Mouse (Mus musculus): ENCODE results near the gene Scgb3a1. TPM values are rescaled to one million over a fixed set of nuclear protein-coding genes. Genes with fewer than 3 reads are reported as not detected.

Scgb3a1 gene
- not detected in 2 replicates for polyA plus RNA-seq (2016; fragmentation: Nextera tagmentation; extraction: Ambion mirVana)

DNA sequence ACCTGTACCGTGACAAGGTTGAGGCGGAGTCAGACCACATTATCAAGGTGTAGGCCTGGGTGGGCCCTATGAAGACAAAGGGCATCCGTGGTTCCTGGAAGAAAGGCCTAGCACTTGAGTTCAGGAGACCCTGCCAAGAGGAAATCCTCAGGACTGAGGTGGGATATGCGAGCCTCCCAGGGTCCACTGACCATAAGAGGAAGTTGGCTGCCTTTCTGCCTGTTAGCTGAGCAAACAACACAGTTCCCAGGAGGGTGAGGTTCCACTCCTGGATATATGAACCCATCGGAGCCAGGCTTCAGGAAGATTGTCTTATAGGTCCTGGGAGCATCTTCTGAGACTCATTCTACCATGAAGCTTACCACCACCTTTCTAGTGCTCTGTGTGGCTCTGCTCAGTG, at the start of gene Scgb3a1:
Scgb3a1 (plus strand) TSS at position 301 of the 400 bp plus-strand sequence.
- Histone ChIP-seq H3K36me3 (peaks cover 5% of the 10 kb centered on the region), H3K9ac (no peak within 1 kb of the TSS), H3K27ac (no peak within 1 kb of the TSS), H3K4me3 (no peak within 1 kb of the TSS), H3K4me1 (peaks cover 30% of the 10 kb centered on the region), H3K9me3 (replicated peaks) (no peaks in the 10 kb centered on the region), H3K27me3 (replicated peaks) (peaks cover 5% of the 10 kb centered on the region; the same call in 1 of the 2 replicates), H3K4me2 (no peak within 1 kb of the TSS)
- ATAC-seq = no peak
- 48% methylated on average over 5 of the region's 5 CpGs for WGBS (ENCODE audit: insufficient replicate concordance)

DNA sequence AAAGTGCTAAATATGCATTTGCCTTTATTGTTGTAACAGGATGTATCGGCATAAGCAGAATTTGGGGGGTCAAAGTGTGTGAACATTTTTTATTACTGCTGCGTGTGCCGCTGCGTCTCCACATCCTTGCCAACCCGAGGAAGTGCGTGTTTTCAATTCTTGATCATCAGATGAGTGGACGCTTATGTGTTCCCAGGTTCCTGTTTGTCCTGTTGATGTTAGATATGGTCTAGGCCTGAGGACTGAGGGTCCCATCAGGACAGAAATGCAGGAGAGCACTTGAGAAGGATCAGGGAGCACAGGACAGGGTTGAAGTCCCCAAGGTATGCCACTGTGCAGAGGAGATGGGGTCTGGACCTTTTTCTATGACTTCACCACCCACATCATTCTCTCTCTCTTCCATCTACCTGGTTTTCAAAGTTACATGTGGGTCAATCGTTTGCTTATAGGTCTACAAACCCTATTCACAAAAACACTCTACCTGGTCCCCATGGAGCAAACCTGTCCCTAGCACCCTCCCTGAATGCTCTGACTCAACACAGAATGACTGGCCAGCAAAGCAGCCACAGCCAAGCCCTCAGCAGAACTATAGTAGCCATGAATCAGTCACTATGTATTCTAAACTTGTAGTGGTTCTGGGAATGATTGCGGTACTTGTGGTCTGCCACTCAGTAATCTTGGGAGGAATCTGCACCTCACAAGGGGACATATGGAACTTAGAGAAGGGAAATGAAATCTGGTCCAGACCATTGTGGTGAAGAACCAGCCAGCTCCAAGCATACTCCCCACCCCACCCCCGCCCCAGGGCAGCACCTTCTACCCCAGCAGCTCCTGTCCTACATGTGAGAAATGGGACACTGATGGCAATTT, 47.3 kb upstream of the Scgb3a1 start:
- Histone ChIP-seq H3K4me3 (no peak overlapping the region), H3K36me3 (no peaks in the 10 kb centered on the region), H3K9me3 (replicated peaks) (no peaks in the 10 kb centered on the region), H3K9ac (no peak overlapping the region), H3K4me2 (no peak overlapping the region), H3K4me1 (peaks cover 5% of the 10 kb centered on the region), H3K27me3 (replicated peaks) (peaks cover 64% of the 10 kb centered on the region), H3K27ac (no peak overlapping the region)
- no peak for ATAC-seq
- 67% methylated on average over 10 of the region's 10 CpGs for WGBS (ENCODE audit: insufficient replicate concordance)

DNA sequence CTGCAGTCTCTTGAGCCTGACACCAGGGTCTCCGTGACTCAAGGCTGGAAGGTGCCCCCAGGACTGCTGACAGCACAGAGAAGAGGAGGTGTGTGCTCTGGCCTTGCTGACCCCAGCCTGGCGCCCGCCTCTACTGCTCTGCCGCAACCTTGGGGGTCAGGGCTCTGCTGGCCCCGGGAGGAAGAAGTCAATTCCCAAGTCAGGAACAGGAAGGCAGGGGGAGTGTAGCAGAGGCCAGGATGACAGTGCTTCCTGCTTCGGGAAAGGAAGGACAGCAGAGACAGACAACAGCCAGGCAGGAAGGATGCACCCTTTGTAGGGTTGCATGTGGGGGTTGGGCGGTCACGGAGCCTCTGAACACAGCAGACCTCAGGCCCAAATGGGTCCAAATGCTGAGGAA, 44.9 kb upstream of the Scgb3a1 start:
- Histone ChIP-seq H3K4me2 (no peak overlapping the region), H3K4me3 (no peak overlapping the region), H3K9ac (no peak overlapping the region), H3K4me1 (peaks cover 2% of the 10 kb centered on the region), H3K27me3 (replicated peaks) (peaks cover 59% of the 10 kb centered on the region), H3K36me3 (no peaks in the 10 kb centered on the region), H3K27ac (no peak overlapping the region), H3K9me3 (replicated peaks) (no peaks in the 10 kb centered on the region)
- 33% methylated on average over 8 of the region's 8 CpGs for WGBS (ENCODE audit: insufficient replicate concordance)
- no peak for ATAC-seq

DNA sequence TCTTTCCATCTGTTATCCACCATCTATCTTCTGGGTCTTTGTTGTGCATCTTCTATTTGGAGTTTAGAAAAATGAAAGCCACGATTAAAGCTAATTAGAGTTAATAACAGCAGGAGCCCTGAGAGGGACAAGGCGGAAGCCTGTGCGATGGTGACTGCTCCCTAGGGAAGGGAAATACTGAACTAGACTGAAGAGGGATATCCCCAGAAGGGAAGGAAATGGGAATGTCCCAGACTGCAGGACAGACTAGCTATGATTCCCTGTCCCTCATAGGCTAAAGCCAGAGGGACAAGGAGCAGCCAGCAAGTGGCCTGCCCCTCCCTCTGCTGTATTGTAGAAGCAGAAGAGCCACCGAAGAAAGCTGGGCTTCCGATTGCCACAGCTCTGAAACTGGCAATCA, 41.5 kb upstream of the Scgb3a1 start:
- 69% methylated on average over 5 of the region's 5 CpGs for WGBS (ENCODE audit: insufficient replicate concordance)
- peaks cover 25% of the 10 kb centered on the region for H3K27me3 ChIP-seq (replicated peaks)

DNA sequence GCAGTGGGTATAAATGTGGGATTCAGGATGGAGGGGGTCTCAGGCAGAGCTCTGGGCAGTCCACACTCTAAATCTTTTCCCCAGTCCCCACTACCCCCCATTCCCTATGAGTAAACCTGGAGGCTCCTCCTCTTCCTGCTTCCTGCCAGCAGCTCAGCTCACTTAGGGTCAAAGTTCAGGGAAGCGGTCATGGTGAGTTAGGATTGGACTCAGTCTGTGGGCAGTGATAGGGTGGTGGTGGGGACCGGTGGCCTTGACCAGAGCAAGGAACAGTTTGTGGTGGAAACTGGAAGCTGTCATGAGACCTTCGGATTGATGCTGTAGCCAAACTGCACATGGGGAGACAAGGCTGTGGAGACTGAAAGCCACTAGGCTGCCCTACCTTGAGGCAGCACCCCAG, 39.3 kb upstream of the Scgb3a1 start:
- Histone ChIP-seq H3K9me3 (replicated peaks) (no peaks in the 10 kb centered on the region), H3K9ac (no peak overlapping the region), H3K4me3 (no peak overlapping the region), H3K36me3 (no peaks in the 10 kb centered on the region), H3K4me2 (no peak overlapping the region), H3K27me3 (replicated peaks) (peaks cover 13% of the 10 kb centered on the region), H3K27ac (no peak overlapping the region), H3K4me1 (no peaks in the 10 kb centered on the region)
- 0 out of 2 replicates have a peak, but pooled peaks have one; percentile 40 for ATAC-seq
- WGBS (ENCODE audit: insufficient replicate concordance) = 51% methylated on average over 3 of the region's 3 CpGs

More for the DNA sequence above, 41.5 kb upstream of the Scgb3a1 start:
- Histone ChIP-seq H3K9ac (no peak overlapping the region), H3K36me3 (no peaks in the 10 kb centered on the region), H3K4me1 (no peaks in the 10 kb centered on the region), H3K27ac (no peak overlapping the region), H3K4me3 (no peak overlapping the region), H3K4me2 (no peak overlapping the region), H3K9me3 (replicated peaks) (no peaks in the 10 kb centered on the region)
- no peak for ATAC-seq

DNA sequence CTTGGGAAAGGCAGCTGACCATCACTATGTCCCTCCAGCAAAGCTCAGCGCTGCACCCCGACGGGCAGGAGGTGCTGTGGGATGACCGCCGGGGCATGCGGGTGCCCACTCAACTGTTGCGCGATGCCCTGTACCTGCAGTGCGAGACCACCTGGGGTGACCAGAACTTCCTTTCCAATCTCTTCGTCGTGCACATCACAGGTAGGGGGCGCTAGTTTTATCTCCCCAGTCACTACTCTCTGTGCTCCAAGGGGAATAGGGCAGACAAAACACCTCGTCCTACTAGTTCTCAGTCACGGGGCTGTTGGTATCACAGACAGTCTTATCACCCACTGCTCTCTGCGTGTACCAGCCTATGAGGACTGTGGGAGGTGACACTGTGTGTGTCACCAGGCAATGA, 37.5 kb upstream of the Scgb3a1 start:
- peaks cover 18% of the 10 kb centered on the region for H3K27me3 ChIP-seq (replicated peaks)
- H3K36me3 ChIP-seq = no peaks in the 10 kb centered on the region
- H3K27ac ChIP-seq = no peak overlapping the region
- 57% methylated on average over 15 of the region's 15 CpGs for WGBS (ENCODE audit: insufficient replicate concordance)
- no peaks in the 10 kb centered on the region for H3K9me3 ChIP-seq (replicated peaks)
- H3K9ac ChIP-seq = no peak overlapping the region
- H3K4me1 ChIP-seq = no peaks in the 10 kb centered on the region
- no peak overlapping the region for H3K4me3 ChIP-seq
- no peak overlapping the region for H3K4me2 ChIP-seq
- no peak for ATAC-seq

DNA sequence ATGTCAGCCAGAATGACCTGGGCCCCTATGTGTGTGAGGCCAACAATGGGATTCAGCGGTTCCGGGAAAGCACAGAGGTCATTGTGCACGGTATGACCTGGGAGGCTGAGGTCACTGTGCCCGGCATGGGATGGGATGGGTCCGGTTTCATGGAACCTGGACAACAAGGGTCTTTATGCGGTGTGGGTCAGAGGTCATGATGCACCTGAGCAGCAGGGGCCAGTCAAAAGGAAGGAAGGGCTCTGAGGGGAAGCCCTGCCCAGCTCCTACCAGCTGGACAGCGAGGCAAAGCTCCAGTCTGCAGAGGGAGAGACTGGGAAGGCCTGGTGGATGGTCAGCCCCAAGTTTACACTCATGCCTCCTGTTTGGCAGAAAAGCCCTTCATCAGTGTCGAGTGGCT, 36.7 kb upstream of the Scgb3a1 start:
- WGBS (ENCODE audit: insufficient replicate concordance) = 72% methylated on average over 8 of the region's 8 CpGs
- Histone ChIP-seq H3K27ac (no peak overlapping the region), H3K9me3 (replicated peaks) (no peaks in the 10 kb centered on the region), H3K4me1 (no peaks in the 10 kb centered on the region), H3K4me2 (no peak overlapping the region), H3K9ac (no peak overlapping the region), H3K36me3 (no peaks in the 10 kb centered on the region), H3K27me3 (replicated peaks) (peaks cover 12% of the 10 kb centered on the region), H3K4me3 (no peak overlapping the region)
- ATAC-seq = no peak

DNA sequence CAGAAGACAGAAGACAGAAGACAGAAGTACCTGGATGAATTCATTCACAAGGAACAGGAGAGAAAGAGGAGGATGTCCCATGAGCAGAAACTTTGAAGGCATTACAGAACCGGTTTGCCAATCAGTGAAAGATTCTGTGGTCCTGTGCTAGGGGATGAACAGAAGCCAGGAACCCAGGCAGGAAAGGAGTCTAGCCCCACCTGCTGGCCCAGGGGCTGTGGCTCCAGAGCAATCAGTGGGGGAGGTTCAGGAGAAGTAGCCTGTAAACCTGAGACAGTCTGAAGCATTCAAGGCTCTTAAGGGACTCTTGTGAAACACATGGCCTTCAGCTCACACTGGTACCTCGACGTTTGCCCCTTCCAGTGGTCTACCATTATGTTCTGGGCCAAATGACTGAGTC, 32.3 kb upstream of the Scgb3a1 start:
- Histone ChIP-seq H3K9ac (no peak overlapping the region), H3K4me3 (no peak overlapping the region), H3K4me2 (no peak overlapping the region), H3K36me3 (no peaks in the 10 kb centered on the region), H3K27ac (no peak overlapping the region), H3K4me1 (peaks cover 3% of the 10 kb centered on the region; the same call in 1 of the 2 replicates), H3K27me3 (replicated peaks) (peaks cover 44% of the 10 kb centered on the region), H3K9me3 (replicated peaks) (no peaks in the 10 kb centered on the region)
- 21% methylated on average over 3 of the region's 3 CpGs for WGBS (ENCODE audit: insufficient replicate concordance)
- no peak for ATAC-seq

DNA sequence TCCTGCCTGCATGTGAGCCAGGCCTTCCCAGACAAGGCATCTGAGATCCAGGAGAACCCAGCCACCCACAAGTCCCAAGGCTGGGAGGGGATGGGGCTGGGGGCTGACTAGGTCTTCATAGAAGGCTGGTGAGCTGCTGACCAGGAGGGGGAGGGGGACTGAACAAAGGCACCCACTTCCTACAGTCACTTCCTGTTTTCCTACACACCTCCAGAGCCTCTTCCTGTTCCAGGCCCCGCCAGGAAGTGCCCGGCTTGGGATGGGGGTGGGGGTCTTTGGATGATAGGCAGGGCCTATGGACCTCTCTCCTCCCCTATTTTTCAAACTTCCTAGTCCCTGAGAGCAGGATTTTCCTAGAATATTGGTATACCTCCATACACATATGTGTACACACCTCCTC, 31.2 kb upstream of the Scgb3a1 start:
- Histone ChIP-seq H3K4me2 (no peak overlapping the region), H3K4me1 (peaks cover 3% of the 10 kb centered on the region; the same call in 1 of the 2 replicates), H3K9me3 (replicated peaks) (no peaks in the 10 kb centered on the region), H3K9ac (no peak overlapping the region), H3K27me3 (replicated peaks) (peaks cover 55% of the 10 kb centered on the region), H3K36me3 (no peaks in the 10 kb centered on the region), H3K27ac (no peak overlapping the region), H3K4me3 (no peak overlapping the region)
- WGBS (ENCODE audit: insufficient replicate concordance) = 4% methylated on average over 2 of the region's 2 CpGs
- ATAC-seq = no peak

DNA sequence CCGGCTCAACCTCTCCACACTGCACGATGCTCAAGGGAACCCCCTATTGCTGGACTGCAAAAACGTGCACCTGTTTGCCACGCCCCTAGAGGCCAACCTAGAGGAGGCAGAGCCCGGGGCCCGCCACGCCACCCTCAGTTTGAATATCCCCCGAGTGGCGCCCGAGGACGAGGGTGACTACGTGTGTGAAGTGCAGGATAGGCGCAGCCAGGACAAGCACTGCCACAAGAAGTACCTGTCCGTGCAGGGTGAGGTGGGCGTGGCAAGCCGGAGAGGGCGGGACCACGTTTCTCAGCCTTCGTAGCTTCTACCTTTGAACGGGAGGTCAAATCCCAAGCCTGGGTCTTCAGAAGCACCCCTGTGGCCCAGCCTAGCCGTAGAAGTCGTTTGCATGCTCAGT, 29.3 kb upstream of the Scgb3a1 start:
- ATAC-seq = no peak; the same call in 1 of the 2 replicates

DNA sequence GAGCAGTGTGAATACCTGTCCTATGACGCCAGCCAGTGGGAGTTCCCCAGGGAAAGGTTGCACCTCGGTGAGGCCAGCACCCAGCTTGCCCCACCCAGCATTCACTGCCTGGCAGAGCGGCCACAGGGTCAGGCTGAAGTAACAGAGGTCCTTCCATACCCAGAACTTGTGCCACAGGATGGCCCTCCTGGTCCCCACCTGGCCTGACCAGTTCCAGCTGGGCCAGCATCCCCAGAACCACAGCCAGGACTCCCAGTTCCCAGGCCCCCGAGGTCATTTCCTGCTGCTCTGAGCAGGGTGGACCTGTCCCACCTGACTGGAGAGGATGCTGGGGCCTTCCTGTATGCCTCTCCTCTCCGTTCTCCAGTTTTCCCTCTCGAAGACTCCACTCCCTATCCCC, 27.7 kb upstream of the Scgb3a1 start:
- Histone ChIP-seq H3K36me3 (no peaks in the 10 kb centered on the region), H3K27me3 (replicated peaks) (peaks cover 62% of the 10 kb centered on the region), H3K9me3 (replicated peaks) (no peaks in the 10 kb centered on the region), H3K27ac (no peak overlapping the region), H3K4me3 (no peak overlapping the region), H3K4me2 (no peak overlapping the region), H3K4me1 (peaks cover 3% of the 10 kb centered on the region; the same call in 1 of the 2 replicates), H3K9ac (no peak overlapping the region)
- WGBS (ENCODE audit: insufficient replicate concordance) = 64% methylated on average over 6 of the region's 6 CpGs
- ATAC-seq = no peak

More for the DNA sequence above, 29.3 kb upstream of the Scgb3a1 start:
- Histone ChIP-seq H3K27ac (no peak overlapping the region), H3K4me3 (no peak overlapping the region), H3K9ac (no peak overlapping the region), H3K4me1 (peaks cover 3% of the 10 kb centered on the region; the same call in 1 of the 2 replicates), H3K36me3 (no peaks in the 10 kb centered on the region), H3K9me3 (replicated peaks) (no peaks in the 10 kb centered on the region), H3K4me2 (peak overlapping the region; percentile 33; the same call in 1 of the 2 replicates), H3K27me3 (replicated peaks) (peaks cover 67% of the 10 kb centered on the region)
- WGBS (ENCODE audit: insufficient replicate concordance) = 49% methylated on average over 22 of the region's 22 CpGs

DNA sequence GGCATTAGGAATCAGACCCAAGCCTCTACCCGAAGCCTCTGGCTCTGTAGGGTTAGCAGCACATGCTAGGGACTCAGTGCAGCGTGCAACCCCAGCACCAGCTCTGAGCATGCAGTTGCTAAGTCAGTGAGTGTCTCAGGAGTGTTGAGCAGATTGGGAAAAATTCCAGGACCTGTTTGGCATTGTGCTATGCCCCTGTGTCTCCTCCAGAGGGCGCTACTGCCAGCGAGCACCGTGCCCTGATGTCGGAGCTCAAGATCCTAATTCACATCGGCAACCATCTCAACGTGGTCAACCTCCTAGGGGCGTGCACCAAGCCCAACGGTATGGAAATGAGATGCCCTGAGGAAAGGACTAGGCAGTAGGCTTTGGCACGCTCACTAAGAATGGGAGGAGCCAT, 27.0 kb upstream of the Scgb3a1 start:
- no peaks in the 10 kb centered on the region for H3K9me3 ChIP-seq (replicated peaks)
- no peaks in the 10 kb centered on the region for H3K36me3 ChIP-seq
- peaks cover 64% of the 10 kb centered on the region for H3K27me3 ChIP-seq (replicated peaks)
- WGBS (ENCODE audit: insufficient replicate concordance) = 28% methylated on average over 11 of the region's 11 CpGs
- H3K4me1 ChIP-seq = peaks cover 3% of the 10 kb centered on the region; the same call in 1 of the 2 replicates
- no peak overlapping the region for H3K27ac ChIP-seq
- H3K9ac ChIP-seq = no peak overlapping the region
- H3K4me2 ChIP-seq = 0 out of 2 replicates have a peak overlapping the region, but pooled peaks have one; percentile 10
- ATAC-seq = no peak
- H3K4me3 ChIP-seq = no peak overlapping the region
